Mouse (Mus musculus): ENCODE results near the gene Trim14. TPM values are rescaled to one million over a fixed set of nuclear protein-coding genes. Genes with fewer than 3 reads are reported as not detected.

The Trim14 gene
- polyA plus RNA-seq, 1 experiment from 2014 or later, result 1.0 TPM

- H3K4me3 ChIP-seq (ENCODE audit: low read depth, low read length), result no peak overlapping the region
- H3K4me1 ChIP-seq (replicated peaks; ENCODE audit: control insufficient read depth, insufficient read depth, low read length), result no peaks in the 10 kb centered on the region
- no peaks in the 10 kb centered on the region for H3K27me3 ChIP-seq (ENCODE audit: control insufficient read depth, insufficient read depth, low read length)
- H3K9ac ChIP-seq (ENCODE audit: low read depth, low read length), result no peak overlapping the region
- H3K27ac ChIP-seq (ENCODE audit: low read depth, low read length), result no peak overlapping the region
- H3K9me3 ChIP-seq (ENCODE audit: control insufficient read depth, low read length), result no peaks in the 10 kb centered on the region
- WGBS, result 85% methylated on average over 9 of the region's 9 CpGs
- ATAC-seq (ENCODE audit: low FRiP score), result no peak
- no peaks in the 10 kb centered on the region for H3K36me3 ChIP-seq (ENCODE audit: control insufficient read depth, insufficient read depth, low read length)
- H3K4me2 ChIP-seq (replicated peaks; ENCODE audit: low read depth, low read length), result no peak overlapping the region
- no peak for DNase-seq (ENCODE audit: low spot score)
These were observed 19.8 kb upstream of the Trim14 start for GRCm38 (mm10) chr4:46555762-46556161.

- no peak overlapping the region for H3K27ac ChIP-seq (ENCODE audit: low read depth, low read length)
- no peak overlapping the region for H3K9ac ChIP-seq (ENCODE audit: low read depth, low read length)
- no peak overlapping the region for H3K4me2 ChIP-seq (replicated peaks; ENCODE audit: low read depth, low read length)
- no peak overlapping the region for H3K4me3 ChIP-seq (ENCODE audit: low read depth, low read length)
- no peak for ATAC-seq (ENCODE audit: low FRiP score)
- no peaks in the 10 kb centered on the region for H3K9me3 ChIP-seq (ENCODE audit: control insufficient read depth, low read length)
- WGBS, result 80% methylated on average over 10 of the region's 10 CpGs
- no peaks in the 10 kb centered on the region for H3K36me3 ChIP-seq (ENCODE audit: control insufficient read depth, insufficient read depth, low read length)
- H3K4me1 ChIP-seq (replicated peaks; ENCODE audit: control insufficient read depth, insufficient read depth, low read length), result no peaks in the 10 kb centered on the region
- H3K27me3 ChIP-seq (ENCODE audit: control insufficient read depth, insufficient read depth, low read length), result no peaks in the 10 kb centered on the region
- DNase-seq (ENCODE audit: low spot score), result no peak
These were observed 18.5 kb upstream of the Trim14 start for GRCm38 (mm10) chr4:46554295-46555069.

GRCm38 (mm10) chr4:46553864-46554263, 17.9 kb upstream of the Trim14 start:
- no peaks in the 10 kb centered on the region for H3K36me3 ChIP-seq (ENCODE audit: control insufficient read depth, insufficient read depth, low read length)
- no peak overlapping the region for H3K4me2 ChIP-seq (replicated peaks; ENCODE audit: low read depth, low read length)
- DNase-seq (ENCODE audit: low spot score) (no peak), ATAC-seq (ENCODE audit: low FRiP score) (no peak)
- H3K27ac ChIP-seq (ENCODE audit: low read depth, low read length), result no peak overlapping the region
- H3K27me3 ChIP-seq (ENCODE audit: control insufficient read depth, insufficient read depth, low read length), result no peaks in the 10 kb centered on the region
- no peaks in the 10 kb centered on the region for H3K9me3 ChIP-seq (ENCODE audit: control insufficient read depth, low read length)
- no peak overlapping the region for H3K4me3 ChIP-seq (ENCODE audit: low read depth, low read length)
- no peak overlapping the region for H3K9ac ChIP-seq (ENCODE audit: low read depth, low read length)
- 95% methylated on average over 1 of the region's 1 CpGs for WGBS
- H3K4me1 ChIP-seq (replicated peaks; ENCODE audit: control insufficient read depth, insufficient read depth, low read length), result no peaks in the 10 kb centered on the region

GRCm38 (mm10) chr4:46550406-46550805, 14.5 kb upstream of the Trim14 start:
- no peaks in the 10 kb centered on the region for H3K27me3 ChIP-seq (ENCODE audit: control insufficient read depth, insufficient read depth, low read length)
- no peak overlapping the region for H3K4me2 ChIP-seq (replicated peaks; ENCODE audit: low read depth, low read length)
- H3K4me3 ChIP-seq (ENCODE audit: low read depth, low read length), result no peak overlapping the region
- WGBS, result 72% methylated on average over 8 of the region's 8 CpGs
- ATAC-seq (ENCODE audit: low FRiP score) (no peak), DNase-seq (ENCODE audit: low spot score) (no peak)
- H3K4me1 ChIP-seq (replicated peaks; ENCODE audit: control insufficient read depth, insufficient read depth, low read length), result no peaks in the 10 kb centered on the region
- H3K27ac ChIP-seq (ENCODE audit: low read depth, low read length), result no peak overlapping the region
- no peak overlapping the region for H3K9ac ChIP-seq (ENCODE audit: low read depth, low read length)
- no peaks in the 10 kb centered on the region for H3K9me3 ChIP-seq (ENCODE audit: control insufficient read depth, low read length)
- H3K36me3 ChIP-seq (ENCODE audit: control insufficient read depth, insufficient read depth, low read length), result no peaks in the 10 kb centered on the region

- no peaks in the 10 kb centered on the region for H3K27me3 ChIP-seq (ENCODE audit: control insufficient read depth, insufficient read depth, low read length)
- DNase-seq (ENCODE audit: low spot score) (no peak), ATAC-seq (ENCODE audit: low FRiP score) (no peak)
- WGBS, result 84% methylated on average over 9 of the region's 10 CpGs
- H3K9ac ChIP-seq (ENCODE audit: low read depth, low read length), result no peak overlapping the region
- H3K4me1 ChIP-seq (replicated peaks; ENCODE audit: control insufficient read depth, insufficient read depth, low read length), result no peaks in the 10 kb centered on the region
- no peak overlapping the region for H3K4me3 ChIP-seq (ENCODE audit: low read depth, low read length)
- no peak overlapping the region for H3K27ac ChIP-seq (ENCODE audit: low read depth, low read length)
- no peak overlapping the region for H3K4me2 ChIP-seq (replicated peaks; ENCODE audit: low read depth, low read length)
- H3K36me3 ChIP-seq (ENCODE audit: control insufficient read depth, insufficient read depth, low read length), result no peaks in the 10 kb centered on the region
- no peaks in the 10 kb centered on the region for H3K9me3 ChIP-seq (ENCODE audit: control insufficient read depth, low read length)
These were observed 14.0 kb upstream of the Trim14 start for GRCm38 (mm10) chr4:46549979-46550378.

- Histone ChIP-seq H3K4me2 (replicated peaks; ENCODE audit: low read depth, low read length) (no peak overlapping the region), H3K4me3 (ENCODE audit: low read depth, low read length) (no peak overlapping the region), H3K9me3 (ENCODE audit: control insufficient read depth, low read length) (no peaks in the 10 kb centered on the region), H3K27me3 (ENCODE audit: control insufficient read depth, insufficient read depth, low read length) (no peaks in the 10 kb centered on the region), H3K4me1 (replicated peaks; ENCODE audit: control insufficient read depth, insufficient read depth, low read length) (no peaks in the 10 kb centered on the region), H3K9ac (ENCODE audit: low read depth, low read length) (no peak overlapping the region), H3K27ac (ENCODE audit: low read depth, low read length) (no peak overlapping the region), H3K36me3 (ENCODE audit: control insufficient read depth, insufficient read depth, low read length) (no peaks in the 10 kb centered on the region)
- DNase-seq (ENCODE audit: low spot score), result peak; percentile 32
- no peak for ATAC-seq (ENCODE audit: low FRiP score)
- WGBS, result 37% methylated on average over 6 of the region's 6 CpGs
These were observed 10.8 kb upstream of the Trim14 start for GRCm38 (mm10) chr4:46546709-46547108.

GRCm38 (mm10) chr4:46545498-46545897, 9.6 kb upstream of the Trim14 start:
- H3K4me1 ChIP-seq (replicated peaks; ENCODE audit: control insufficient read depth, insufficient read depth, low read length), result no peaks in the 10 kb centered on the region
- no peak overlapping the region for H3K27ac ChIP-seq (ENCODE audit: low read depth, low read length)
- no peak for ATAC-seq (ENCODE audit: low FRiP score)
- DNase-seq (ENCODE audit: low spot score), result no peak
- no peaks in the 10 kb centered on the region for H3K9me3 ChIP-seq (ENCODE audit: control insufficient read depth, low read length)
- H3K36me3 ChIP-seq (ENCODE audit: control insufficient read depth, insufficient read depth, low read length), result no peaks in the 10 kb centered on the region
- no peaks in the 10 kb centered on the region for H3K27me3 ChIP-seq (ENCODE audit: control insufficient read depth, insufficient read depth, low read length)
- WGBS, result 13% methylated on average over 9 of the region's 9 CpGs
- H3K9ac ChIP-seq (ENCODE audit: low read depth, low read length), result no peak overlapping the region
- H3K4me2 ChIP-seq (replicated peaks; ENCODE audit: low read depth, low read length), result no peak overlapping the region
- H3K4me3 ChIP-seq (ENCODE audit: low read depth, low read length), result no peak overlapping the region

GRCm38 (mm10) chr4:46544313-46544712, 8.4 kb upstream of the Trim14 start:
- Histone ChIP-seq H3K27ac (ENCODE audit: low read depth, low read length) (no peak overlapping the region), H3K4me1 (replicated peaks; ENCODE audit: control insufficient read depth, insufficient read depth, low read length) (no peaks in the 10 kb centered on the region), H3K4me2 (replicated peaks; ENCODE audit: low read depth, low read length) (no peak overlapping the region), H3K4me3 (ENCODE audit: low read depth, low read length) (no peak overlapping the region), H3K36me3 (ENCODE audit: control insufficient read depth, insufficient read depth, low read length) (no peaks in the 10 kb centered on the region), H3K9ac (ENCODE audit: low read depth, low read length) (no peak overlapping the region), H3K9me3 (ENCODE audit: control insufficient read depth, low read length) (no peaks in the 10 kb centered on the region), H3K27me3 (ENCODE audit: control insufficient read depth, insufficient read depth, low read length) (no peaks in the 10 kb centered on the region)
- DNase-seq (ENCODE audit: low spot score) (no peak), ATAC-seq (ENCODE audit: low FRiP score) (no peak)
- 36% methylated on average over 1 of the region's 1 CpGs for WGBS

- no peaks in the 10 kb centered on the region for H3K36me3 ChIP-seq (ENCODE audit: control insufficient read depth, insufficient read depth, low read length)
- no peak overlapping the region for H3K4me3 ChIP-seq (ENCODE audit: low read depth, low read length)
- no peaks in the 10 kb centered on the region for H3K9me3 ChIP-seq (ENCODE audit: control insufficient read depth, low read length)
- no peak for DNase-seq (ENCODE audit: low spot score)
- no peak overlapping the region for H3K27ac ChIP-seq (ENCODE audit: low read depth, low read length)
- H3K27me3 ChIP-seq (ENCODE audit: control insufficient read depth, insufficient read depth, low read length), result no peaks in the 10 kb centered on the region
- no peaks in the 10 kb centered on the region for H3K4me1 ChIP-seq (replicated peaks; ENCODE audit: control insufficient read depth, insufficient read depth, low read length)
- no peak overlapping the region for H3K4me2 ChIP-seq (replicated peaks; ENCODE audit: low read depth, low read length)
- no peak overlapping the region for H3K9ac ChIP-seq (ENCODE audit: low read depth, low read length)
- WGBS, result 90% methylated on average over 13 of the region's 13 CpGs
- ATAC-seq (ENCODE audit: low FRiP score), result no peak
These were observed 7.6 kb upstream of the Trim14 start for GRCm38 (mm10) chr4:46543366-46544050.
